Mouse (Mus musculus) limb, embryonic 13.5 days (tissue): ENCODE measurements around the gene Vnn3. TPM values are rescaled to one million over a fixed set of nuclear protein-coding genes. Genes with fewer than 3 reads are reported as not detected.

Experiments
- ATAC-seq: fragments of 200-750 bp; cut with Nextera tagmentation; 2 replicates; pipeline ENCODE4 v1.8.0; 2017; ENCODE audit warnings: low read depth, moderate number of reproducible peaks, moderate TSS enrichment; ENCODE audit not compliant: low FRiP score
- H3K27ac ChIP-seq: fragments of 300-500 bp; sonication (generic); 2 replicates; pipeline ENCODE4 v1.5.1; 2015; ENCODE audit warnings: inconsistent platforms, mild to moderate bottlenecking, moderate library complexity
- H3K27me3 ChIP-seq: fragments of 300-500 bp; sonication (generic); 2 replicates; pipeline ENCODE4 v1.6.1; 2015; ENCODE audit warnings: mild to moderate bottlenecking, inconsistent platforms
- H3K36me3 ChIP-seq: fragments of 300-500 bp; sonication (generic); 2 replicates; pipeline ENCODE4 v1.6.1; 2015; ENCODE audit warnings: inconsistent platforms, mild to moderate bottlenecking, moderate library complexity
- H3K4me1 ChIP-seq: fragments of 300-500 bp; sonication (generic); 2 replicates; pipeline ENCODE4 v1.6.1; 2015; ENCODE audit warnings: inconsistent platforms
- H3K4me2 ChIP-seq: fragments of 300-500 bp; sonication (generic); replicated peaks from 2 replicates; pipeline ENCODE4 v1.6.1; 2015; ENCODE audit warnings: inconsistent platforms, mild to moderate bottlenecking, moderate library complexity
- H3K4me3 ChIP-seq: fragments of 300-500 bp; sonication (generic); 2 replicates; pipeline ENCODE4 v1.5.1; 2015; ENCODE audit warnings: moderate library complexity, mild to moderate bottlenecking, inconsistent platforms
- H3K9ac ChIP-seq: fragments of 300-500 bp; sonication (generic); 2 replicates; pipeline ENCODE4 v1.6.1; 2015; ENCODE audit warnings: mild to moderate bottlenecking, inconsistent platforms
- H3K9me3 ChIP-seq: fragments of 300-500 bp; sonication (generic); 2 replicates; pipeline ENCODE4 v1.6.1; 2016; ENCODE audit warnings: inconsistent platforms
- WGBS: fragments of 180-500 bp; shearing (Covaris S2); methylation state at CpG from one replicate; pipeline ENCODE4 v1.1.7; 2015; 5-methylcytosine and 5-hydroxymethylcytosine counted together
- polyA plus RNA-seq: library from polyadenylated mRNA; unstranded; fragments of >200 nt; fragmentation: Nextera tagmentation; extraction: Ambion mirVana; gene quantifications from 2 replicates; pipeline ENCODE4 v1.2.1, GENCODE M21; 2015

Vnn3 gene
- not detected in 2 replicates for polyA plus RNA-seq

DNA sequence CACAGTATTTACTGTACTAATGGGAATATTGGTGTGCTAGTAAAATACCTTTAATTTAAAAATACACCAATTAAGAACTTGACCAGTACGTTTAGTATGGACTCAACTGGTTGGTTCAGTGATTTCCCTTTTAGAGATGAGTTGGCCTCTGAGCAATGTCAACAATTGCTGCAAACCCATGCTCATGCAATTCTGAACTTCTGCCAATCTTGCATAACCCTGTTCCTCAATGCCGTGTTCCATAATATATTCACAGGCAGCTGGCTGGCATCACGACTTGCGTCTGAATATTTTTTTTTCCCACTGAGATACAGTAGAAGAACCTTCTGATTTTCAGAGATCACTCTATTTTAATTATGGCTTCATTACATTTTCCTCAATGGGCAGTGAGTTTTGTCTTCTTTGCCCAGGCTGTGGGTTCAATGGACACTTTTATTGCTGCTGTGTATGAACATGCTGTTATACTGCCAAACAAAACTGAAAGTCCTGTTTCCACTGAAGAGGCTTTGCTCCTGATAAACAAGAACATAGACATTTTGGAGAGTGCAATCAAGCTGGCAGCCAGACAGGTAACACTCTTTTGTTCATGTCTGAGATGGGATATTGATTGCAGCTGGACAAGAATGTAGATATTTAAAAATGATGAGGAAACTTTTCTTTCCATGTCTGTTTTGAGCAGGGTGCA is at the start of gene Vnn3:
Gene Vnn3 (plus strand): TSS at position 235 of the 685 bp plus-strand sequence.
- WGBS = 85% methylated on average over 4 of the region's 4 CpGs
- H3K4me1 ChIP-seq = no peaks in the 10 kb centered on the region
- no peaks in the 10 kb centered on the region for H3K27me3 ChIP-seq
- ATAC-seq = no peak
- no peak within 1 kb of the TSS for H3K27ac ChIP-seq
- H3K36me3 ChIP-seq = no peaks in the 10 kb centered on the region
- H3K9me3 ChIP-seq = no peaks in the 10 kb centered on the region
- H3K4me3 ChIP-seq = no peak within 1 kb of the TSS
- H3K9ac ChIP-seq = no peak within 1 kb of the TSS
- no peak within 1 kb of the TSS for H3K4me2 ChIP-seq

DNA sequence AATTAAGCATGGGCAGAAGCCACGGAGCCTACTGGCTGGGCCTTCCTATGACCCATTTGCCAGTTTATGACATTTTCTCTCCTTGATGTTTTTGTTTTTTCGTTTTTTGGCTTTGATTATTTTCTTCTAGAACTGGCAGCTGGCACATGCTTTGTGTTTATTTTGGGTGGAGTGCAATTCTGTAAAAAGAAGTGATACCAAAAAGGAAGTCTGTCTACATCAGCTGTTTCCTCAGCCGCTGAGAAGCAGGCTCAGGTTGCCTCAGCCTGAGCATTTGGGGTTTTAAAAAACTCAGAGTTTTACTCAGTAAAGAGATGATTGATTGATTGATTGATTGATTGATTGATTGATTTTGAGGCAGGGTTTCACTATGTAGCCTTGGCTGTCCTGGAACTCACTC is 48.4 kb upstream of the Vnn3 start:
- H3K27ac ChIP-seq = no peak overlapping the region
- H3K9me3 ChIP-seq = no peaks in the 10 kb centered on the region
- 0 out of 2 replicates have a peak, but pooled peaks cover 3% of the 10 kb centered on the region for H3K4me1 ChIP-seq
- H3K4me3 ChIP-seq = no peak overlapping the region
- H3K27me3 ChIP-seq = no peaks in the 10 kb centered on the region
- no peak overlapping the region for H3K4me2 ChIP-seq
- WGBS = 61% methylated on average over 3 of the region's 3 CpGs
- peaks cover 69% of the 10 kb centered on the region for H3K36me3 ChIP-seq
- no peak overlapping the region for H3K9ac ChIP-seq
- no peak for ATAC-seq

DNA sequence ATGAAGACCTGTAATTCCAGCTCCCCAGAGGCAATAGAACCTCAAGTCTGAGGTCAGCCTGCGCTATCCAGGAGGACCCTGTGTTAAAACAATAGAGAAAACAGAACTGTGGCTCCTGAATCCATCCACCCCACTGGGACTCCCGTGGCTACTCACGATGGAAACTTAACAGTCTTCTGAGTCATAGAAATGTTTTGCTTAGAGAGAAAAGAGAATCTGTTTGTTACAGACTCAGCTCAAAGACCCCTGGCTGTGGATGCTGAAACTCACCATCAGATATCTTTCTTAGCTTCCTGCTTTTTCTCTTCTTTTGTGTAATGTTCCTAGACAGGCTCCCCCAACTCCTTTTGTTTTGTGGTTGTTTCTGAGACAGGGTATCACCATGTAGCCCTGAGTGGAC is 46.6 kb upstream of the Vnn3 start:
- Histone ChIP-seq H3K9ac (no peak overlapping the region), H3K4me3 (no peak overlapping the region), H3K36me3 (peaks cover 76% of the 10 kb centered on the region), H3K9me3 (no peaks in the 10 kb centered on the region), H3K27ac (no peak overlapping the region), H3K4me2 (no peak overlapping the region), H3K4me1 (no peaks in the 10 kb centered on the region), H3K27me3 (no peaks in the 10 kb centered on the region)
- ATAC-seq = no peak
- WGBS = 85% methylated on average over 3 of the region's 3 CpGs

DNA sequence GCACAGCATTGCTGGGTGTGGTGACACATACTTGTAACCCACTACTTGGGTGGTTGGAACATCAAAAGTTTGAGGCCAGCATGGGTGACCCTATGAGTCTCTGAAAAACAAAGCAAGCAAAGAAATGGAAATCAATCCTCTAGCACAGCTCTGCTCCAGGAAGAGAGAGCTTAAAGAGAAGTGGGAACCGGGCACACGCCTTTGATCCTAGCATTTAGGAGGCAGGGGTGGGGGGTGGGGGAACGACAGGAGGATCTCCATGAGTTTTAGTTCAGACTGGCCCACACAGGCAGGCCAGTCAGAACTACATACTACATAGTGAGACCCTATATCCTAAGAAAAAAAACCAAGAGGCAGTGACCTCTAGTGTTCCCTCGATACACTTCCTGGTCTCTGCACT is 45.1 kb upstream of the Vnn3 start:
- no peak overlapping the region for H3K27ac ChIP-seq
- H3K4me1 ChIP-seq = no peaks in the 10 kb centered on the region
- no peak overlapping the region for H3K4me3 ChIP-seq
- H3K9me3 ChIP-seq = no peaks in the 10 kb centered on the region
- H3K4me2 ChIP-seq = no peak overlapping the region
- 22% methylated on average over 4 of the region's 4 CpGs for WGBS
- ATAC-seq = no peak
- no peak overlapping the region for H3K9ac ChIP-seq
- no peaks in the 10 kb centered on the region for H3K27me3 ChIP-seq
- peaks cover 72% of the 10 kb centered on the region for H3K36me3 ChIP-seq

DNA sequence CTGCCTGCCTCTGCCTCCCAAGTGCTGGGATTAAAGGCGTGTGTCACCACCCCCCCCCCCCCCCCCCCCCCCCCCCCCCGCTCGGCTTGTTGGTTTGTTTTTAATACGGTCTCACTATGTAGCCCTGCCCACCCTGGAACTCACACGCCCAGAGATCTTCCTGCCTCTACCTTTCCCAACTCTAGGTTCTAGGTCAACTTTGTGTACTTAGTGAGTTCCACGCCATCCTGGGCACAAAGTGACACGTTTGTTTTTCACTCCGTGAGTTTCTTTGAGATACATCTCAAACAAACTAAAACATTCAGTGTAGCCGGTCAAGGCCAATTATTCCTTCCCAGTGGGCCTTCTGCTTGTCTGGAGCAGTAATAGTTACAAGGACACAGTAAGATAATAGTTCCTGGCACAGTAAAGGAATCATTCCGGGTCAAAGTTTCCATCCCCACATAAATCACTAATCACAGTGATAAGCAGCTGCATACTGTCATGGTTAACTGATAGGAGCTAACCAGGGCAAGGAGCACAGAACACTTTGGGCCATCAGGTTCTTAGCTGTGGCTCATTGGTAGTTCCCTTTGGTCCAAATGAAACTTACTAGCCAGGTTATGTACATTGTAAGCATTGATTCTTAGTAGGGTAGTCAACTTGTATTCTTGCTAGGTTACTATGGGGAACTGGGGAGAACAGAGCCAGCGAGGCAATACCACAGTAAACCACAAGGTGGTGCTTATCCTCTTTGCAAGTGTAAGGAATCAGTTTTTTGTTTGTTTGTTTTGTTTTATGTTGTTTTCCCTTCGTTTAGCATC is 39.4 kb upstream of the Vnn3 start:
- 72% methylated on average over 8 of the region's 12 CpGs for WGBS

DNA sequence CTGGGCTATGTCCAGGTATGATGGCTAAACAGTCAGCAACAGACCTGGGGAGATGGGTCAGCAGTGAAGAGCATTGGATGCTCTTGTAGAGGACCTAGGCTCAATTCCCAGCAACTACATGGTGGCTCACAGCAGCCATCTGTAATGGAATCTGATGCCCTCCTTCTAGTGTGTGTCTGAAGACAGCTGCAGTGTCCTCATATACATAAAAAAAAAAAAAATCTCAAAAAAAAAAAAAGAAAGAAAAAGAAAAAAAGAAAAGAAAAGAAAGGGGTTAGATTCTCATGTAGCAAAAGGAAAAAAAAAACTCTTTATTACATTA is 38.9 kb upstream of the Vnn3 start:
- peaks cover 36% of the 10 kb centered on the region for H3K36me3 ChIP-seq
- H3K4me3 ChIP-seq = no peak overlapping the region
- no peak overlapping the region for H3K4me2 ChIP-seq
- H3K27me3 ChIP-seq = no peaks in the 10 kb centered on the region
- H3K4me1 ChIP-seq = no peaks in the 10 kb centered on the region
- H3K27ac ChIP-seq = no peak overlapping the region
- no peaks in the 10 kb centered on the region for H3K9me3 ChIP-seq
- no peak for ATAC-seq
- H3K9ac ChIP-seq = no peak overlapping the region

More for the DNA sequence above, 39.4 kb upstream of the Vnn3 start:
- Histone ChIP-seq H3K4me3 (no peak overlapping the region), H3K27me3 (no peaks in the 10 kb centered on the region), H3K36me3 (peaks cover 38% of the 10 kb centered on the region), H3K4me1 (no peaks in the 10 kb centered on the region), H3K27ac (no peak overlapping the region), H3K9ac (no peak overlapping the region), H3K9me3 (no peaks in the 10 kb centered on the region), H3K4me2 (no peak overlapping the region)
- ATAC-seq = no peak

DNA sequence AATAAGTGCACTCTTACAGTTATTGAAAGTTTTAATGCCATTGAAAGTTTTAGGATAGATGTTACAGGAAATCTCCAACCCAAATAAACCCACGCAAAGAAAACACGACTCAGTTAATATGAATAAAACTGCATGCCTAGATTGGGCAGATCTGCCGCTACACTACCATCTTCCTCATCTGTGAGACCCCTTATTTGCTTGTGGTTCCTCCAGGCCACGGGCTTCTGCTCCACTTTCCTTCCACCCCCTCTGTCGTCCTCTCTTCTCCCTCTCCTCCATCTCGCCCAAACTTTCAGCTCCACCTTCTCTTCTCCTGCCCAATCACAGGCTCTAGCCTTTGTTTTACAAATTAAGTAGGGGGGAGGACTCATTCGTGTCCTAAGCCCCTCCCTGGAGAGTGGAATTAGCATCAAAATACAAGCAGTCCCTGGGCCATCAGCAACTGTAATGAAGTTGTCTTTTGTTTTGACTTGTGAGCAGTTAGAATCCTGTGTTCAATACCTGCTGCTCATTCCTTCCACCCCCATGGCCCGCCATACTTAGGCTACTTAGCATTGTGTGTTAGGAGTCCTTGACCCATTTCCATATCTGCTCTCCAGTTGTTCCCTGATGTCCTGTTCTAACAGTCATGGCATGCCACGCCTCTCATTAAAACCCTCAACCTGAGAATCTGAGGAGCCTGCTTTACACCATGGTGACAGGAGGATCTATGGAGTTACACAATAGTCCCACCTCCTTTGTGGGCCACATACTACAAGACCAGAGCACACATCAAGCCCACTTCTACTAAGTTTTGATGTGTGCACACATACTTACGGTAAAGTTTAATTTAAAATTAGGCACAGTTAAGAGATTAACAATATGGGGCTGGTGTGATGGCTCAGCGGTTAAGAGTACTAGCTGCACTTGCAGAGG is 38.2 kb upstream of the Vnn3 start:
- Histone ChIP-seq H3K4me2 (no peak overlapping the region), H3K36me3 (peaks cover 37% of the 10 kb centered on the region), H3K9ac (no peak overlapping the region), H3K9me3 (no peaks in the 10 kb centered on the region), H3K27ac (no peak overlapping the region), H3K27me3 (no peaks in the 10 kb centered on the region), H3K4me3 (no peak overlapping the region), H3K4me1 (no peaks in the 10 kb centered on the region)
- no peak for ATAC-seq
- 63% methylated on average over 11 of the region's 11 CpGs for WGBS

DNA sequence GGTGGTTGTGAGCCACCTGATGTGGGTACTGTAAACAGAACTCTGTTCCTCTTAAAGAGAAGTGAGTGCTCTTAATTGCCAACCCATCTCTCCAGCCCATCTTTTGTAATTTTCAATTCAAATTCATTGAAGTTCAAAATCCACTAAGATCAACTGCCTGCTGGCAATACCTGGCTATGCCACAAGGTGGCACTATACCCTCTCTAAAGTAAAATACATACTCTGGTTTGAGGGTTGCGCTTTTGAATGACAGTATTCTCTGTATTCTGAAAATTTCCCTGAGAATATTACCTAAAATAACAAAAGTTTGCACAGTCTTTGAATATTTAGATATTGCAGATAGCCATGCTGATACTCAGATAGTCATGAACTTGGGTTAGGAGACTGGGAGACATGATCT is 36.1 kb upstream of the Vnn3 start:
- Histone ChIP-seq H3K36me3 (peaks cover 48% of the 10 kb centered on the region), H3K9me3 (no peaks in the 10 kb centered on the region), H3K9ac (no peak overlapping the region), H3K27me3 (no peaks in the 10 kb centered on the region), H3K4me1 (no peaks in the 10 kb centered on the region), H3K4me3 (no peak overlapping the region), H3K4me2 (no peak overlapping the region), H3K27ac (no peak overlapping the region)
- no peak for ATAC-seq
- 58% methylated on average over 1 of the region's 1 CpGs for WGBS

DNA sequence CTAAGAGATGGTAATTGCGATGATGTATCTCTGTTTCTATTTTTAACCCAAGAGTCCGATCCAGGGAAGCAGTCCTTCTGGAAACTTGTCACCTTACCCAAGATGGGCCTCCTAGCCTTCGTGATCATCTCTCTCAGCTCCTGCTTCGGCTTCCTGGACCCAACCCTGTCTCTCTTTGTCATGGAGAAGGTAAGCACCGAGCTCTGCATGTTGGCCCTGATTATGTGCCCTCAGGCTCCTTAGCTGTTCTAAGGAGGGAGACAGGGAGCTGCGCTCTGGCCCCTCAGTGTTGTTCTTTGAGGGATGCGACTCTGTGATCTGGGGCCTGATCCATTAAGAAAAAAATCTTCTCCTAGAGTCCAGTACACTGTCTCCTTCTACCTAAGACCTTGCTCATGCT is 35.0 kb upstream of the Vnn3 start:
- no peak overlapping the region for H3K9ac ChIP-seq
- no peaks in the 10 kb centered on the region for H3K4me1 ChIP-seq
- no peak for ATAC-seq
- H3K36me3 ChIP-seq = peaks cover 51% of the 10 kb centered on the region
- H3K4me2 ChIP-seq = no peak overlapping the region
- H3K4me3 ChIP-seq = no peak overlapping the region
- H3K27ac ChIP-seq = no peak overlapping the region
- H3K9me3 ChIP-seq = no peaks in the 10 kb centered on the region
- WGBS = 89% methylated on average over 7 of the region's 7 CpGs
- no peaks in the 10 kb centered on the region for H3K27me3 ChIP-seq

DNA sequence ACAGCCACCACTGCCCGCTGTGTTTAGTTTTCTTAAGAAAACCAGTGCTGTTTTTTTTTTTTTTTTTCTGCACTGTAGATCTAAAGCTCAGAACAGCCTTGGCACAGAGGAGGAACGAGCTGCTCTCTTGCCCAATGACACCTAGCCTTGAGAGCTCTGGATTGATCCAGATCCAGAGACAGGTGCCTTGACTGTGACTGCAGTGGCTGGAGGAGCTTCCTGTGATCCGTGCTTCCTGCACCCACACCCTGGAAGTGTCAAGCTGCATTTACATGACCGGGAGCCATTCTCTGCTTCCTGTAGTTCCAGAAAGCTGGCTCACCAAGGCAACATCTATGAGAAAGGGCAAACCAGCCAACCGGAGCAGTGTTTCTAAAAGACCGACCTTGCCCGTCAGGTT is 24.7 kb upstream of the Vnn3 start:
- no peak overlapping the region for H3K27ac ChIP-seq
- H3K4me2 ChIP-seq = no peak overlapping the region
- no peaks in the 10 kb centered on the region for H3K27me3 ChIP-seq
- H3K9ac ChIP-seq = no peak overlapping the region
- H3K9me3 ChIP-seq = no peaks in the 10 kb centered on the region
- WGBS = 88% methylated on average over 7 of the region's 7 CpGs
- H3K4me3 ChIP-seq = no peak overlapping the region
- no peak for ATAC-seq
- H3K36me3 ChIP-seq = peaks cover 64% of the 10 kb centered on the region
- no peaks in the 10 kb centered on the region for H3K4me1 ChIP-seq

DNA sequence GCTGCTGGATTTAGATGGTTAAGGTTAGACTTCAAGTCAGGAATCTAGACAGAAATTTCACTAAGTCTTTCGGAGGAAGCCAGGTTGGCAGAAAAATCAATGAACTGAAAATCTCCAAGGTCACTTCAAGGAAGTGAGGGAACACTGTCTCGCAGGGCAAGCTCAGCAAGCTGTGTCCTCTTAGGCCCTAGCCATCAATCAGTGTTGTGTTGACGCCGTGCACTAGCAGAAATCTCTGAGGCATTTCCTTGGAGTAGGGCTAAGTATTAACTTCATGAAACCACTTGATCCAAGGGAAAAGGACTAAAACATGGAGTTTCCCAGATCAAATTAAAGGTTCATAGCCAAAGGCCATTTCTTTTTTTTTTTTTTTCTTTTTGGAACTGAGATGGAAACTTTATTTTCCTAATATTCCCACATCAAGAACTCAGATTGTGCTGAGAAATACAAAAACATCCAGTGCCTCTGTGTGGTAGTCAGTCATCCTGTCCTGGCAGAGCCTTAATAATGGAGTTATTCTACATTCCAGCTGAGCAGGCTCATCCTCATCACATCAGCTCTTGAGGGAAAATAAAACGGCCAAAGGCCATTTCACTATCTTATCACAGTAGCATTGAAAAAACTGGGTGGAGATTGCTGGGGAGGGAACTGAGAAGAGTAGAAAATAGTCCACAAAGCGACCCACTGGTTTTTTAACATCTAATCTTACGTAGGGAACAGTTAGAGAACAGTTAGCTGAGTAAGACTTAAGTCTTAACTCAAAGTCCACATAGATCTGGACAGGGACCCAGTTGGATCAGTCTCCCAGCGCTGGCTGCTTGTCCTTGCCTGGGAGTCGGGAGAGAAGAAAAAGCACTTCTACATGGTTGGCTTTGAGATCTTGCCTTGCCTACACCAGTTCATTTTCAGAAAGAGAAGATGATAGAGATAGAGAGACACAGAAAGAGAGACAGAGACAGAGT is 15.0 kb upstream of the Vnn3 start:
- H3K4me3 ChIP-seq = no peak overlapping the region
- 79% methylated on average over 9 of the region's 9 CpGs for WGBS

More for the DNA sequence above, 15.0 kb upstream of the Vnn3 start:
- H3K9ac ChIP-seq = no peak overlapping the region
- no peaks in the 10 kb centered on the region for H3K9me3 ChIP-seq
- no peak for ATAC-seq
- no peaks in the 10 kb centered on the region for H3K27me3 ChIP-seq
- no peaks in the 10 kb centered on the region for H3K4me1 ChIP-seq
- no peaks in the 10 kb centered on the region for H3K36me3 ChIP-seq
- no peak overlapping the region for H3K4me2 ChIP-seq
- H3K27ac ChIP-seq = no peak overlapping the region
